Mouse (Mus musculus) G1E (cell line): Measurements from ENCODE around the gene Paqr5.

ENCODE experiments used
- CTCF ChIP-seq: IDR thresholded peaks from 2 replicates; pipeline ENCODE4 v1.5.1; 2012; ENCODE audit warnings: low read depth, low read length, inconsistent platforms, mixed read lengths
- GATA2 ChIP-seq: IDR thresholded peaks from 2 replicates; pipeline ENCODE4 v1.6.1; 2012; ENCODE audit warnings: low read depth, low read length, inconsistent platforms, borderline replicate concordance
- TAL1 ChIP-seq: conservative IDR thresholded peaks from 2 replicates; pipeline ENCODE4 v1.6.1; 2012; ENCODE audit warnings: low read depth, low read length, inconsistent platforms, mixed read lengths

DNA sequence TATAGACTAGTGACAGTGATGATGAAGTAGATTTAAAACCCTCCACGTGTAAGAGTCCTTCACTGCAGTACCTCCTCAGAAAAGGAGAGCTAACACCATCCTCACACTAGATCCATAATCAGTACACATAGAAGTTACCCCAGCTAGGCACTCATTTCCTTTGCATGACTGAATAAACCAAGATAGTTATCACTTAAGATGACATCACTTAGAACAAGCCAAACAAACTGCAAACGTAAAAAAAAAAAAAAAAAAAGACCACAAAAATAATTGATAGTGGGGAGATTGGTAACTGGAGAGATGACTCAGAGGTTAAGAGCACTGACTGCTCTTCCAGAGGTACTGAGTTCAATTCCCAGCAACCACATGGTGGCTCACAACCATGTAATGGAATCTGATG lies 93.3 kb downstream of the Paqr5 start:
- TF ChIP-seq TAL1, result no peak
- no peak for TF ChIP-seq CTCF
- no peak for TF ChIP-seq GATA2
